Mouse (Mus musculus) CD4-positive naive resting alpha-beta T cell, adult 57 days (primary cell): ENCODE data around the gene Apeh. TPM values are rescaled to one million over a fixed set of nuclear protein-coding genes. Genes with fewer than 3 reads are reported as not detected.

ENCODE experiments used
- total RNA-seq: library from RNA; stranded (reverse); gene quantifications from one replicate; pipeline ENCODE4 v1.2.4, GENCODE M21; 2023

The Apeh gene
- 110 TPM for total RNA-seq

GRCm38 (mm10) chr9:108094184-108094941 is at the start of gene Apeh:
TSS of gene Apeh (minus strand) at chr9:108094606.

GRCm38 (mm10) chr9:108082988-108083431 is 11.4 kb downstream of the Apeh start, which contains the start of gene Rnf123:
TSS of gene Rnf123 (minus strand) at chr9:108083346.

GRCm38 (mm10) chr9:108080168-108080567 is 14.2 kb downstream of the Apeh start, which contains the start of gene Mst1:
TSS of gene Mst1 (plus strand) at chr9:108080436.

GRCm38 (mm10) chr9:108052885-108053664 is 41.3 kb downstream of the Apeh start, which contains the start of gene Amigo3:
TSS of gene Amigo3 (plus strand) at chr9:108053159.

GRCm38 (mm10) chr9:108049016-108049455 is 45.4 kb downstream of the Apeh start, which contains the start of gene Gmppb:
TSS of gene Gmppb (plus strand) at chr9:108049242.

Other genes with a start within 250 kb of the Apeh start
- 139 TPM for gene Rbm6, start 221.4 kb downstream of the Apeh start, total RNA-seq
- 18.6 TPM for gene Mon1a, start 206.5 kb downstream of the Apeh start, total RNA-seq
- gene Mst1r, start 187.7 kb downstream of the Apeh start, total RNA-seq, result 0.24 TPM
- not detected for gene Actl11, start 166.1 kb downstream of the Apeh start, total RNA-seq
- not detected for gene Camkv, start 158.9 kb downstream of the Apeh start, total RNA-seq
- gene Traip, start 144.5 kb downstream of the Apeh start, total RNA-seq, result 8.8 TPM
- gene Uba7, start 119.1 kb downstream of the Apeh start, total RNA-seq, result 186 TPM
- 0.89 TPM for gene Gm20661, start 111.5 kb downstream of the Apeh start, total RNA-seq
- gene Inka1, start 108.7 kb downstream of the Apeh start, total RNA-seq, result 2.2 TPM
- gene Cdhr4, start 102.1 kb downstream of the Apeh start, total RNA-seq, result 3.0 TPM
- gene Gm20662, start 98.3 kb downstream of the Apeh start, total RNA-seq, result not detected
- gene Ip6k1, start 92.1 kb downstream of the Apeh start, total RNA-seq, result 143 TPM
- gene Gmppb, start 45.4 kb downstream of the Apeh start, total RNA-seq, result 23.9 TPM
- gene Amigo3, start 41.4 kb downstream of the Apeh start, total RNA-seq, result 6.9 TPM
- gene Mst1, start 14.2 kb downstream of the Apeh start, total RNA-seq, result 0.71 TPM
- gene Rnf123, start 11.3 kb downstream of the Apeh start, total RNA-seq, result 168 TPM
- 1.1 TPM for gene Bsn, start 95.8 kb upstream of the Apeh start, total RNA-seq
- 28.7 TPM for gene Dag1, start 169.4 kb upstream of the Apeh start, total RNA-seq
- gene Nicn1, start 195.8 kb upstream of the Apeh start, total RNA-seq, result 4.9 TPM
- 1.7 TPM for gene Amt, start 202.2 kb upstream of the Apeh start, total RNA-seq
- gene Rhoa, start 211.5 kb upstream of the Apeh start, total RNA-seq, result 361 TPM
- 9.9 TPM for gene Tcta, start 211.6 kb upstream of the Apeh start, total RNA-seq
- gene Gpx1, start 244.3 kb upstream of the Apeh start, total RNA-seq, result 247 TPM